Mouse (Mus musculus): ENCODE results near the gene Pold2. TPM values are rescaled to one million over a fixed set of nuclear protein-coding genes. Genes with fewer than 3 reads are reported as not detected.
A peak's percentile ranks its signal among the peaks of the same experiment; 100 is the strongest.
"Not testable (repeated sequence)": the region's sequence is repeated elsewhere in the genome, so short reads cannot be mapped to it uniquely, and the experiment has no call there.

The Pold2 gene
- polyA plus RNA-seq, 2 experiments from 2014 or later = 29.7 to 67.2 TPM

DNA sequence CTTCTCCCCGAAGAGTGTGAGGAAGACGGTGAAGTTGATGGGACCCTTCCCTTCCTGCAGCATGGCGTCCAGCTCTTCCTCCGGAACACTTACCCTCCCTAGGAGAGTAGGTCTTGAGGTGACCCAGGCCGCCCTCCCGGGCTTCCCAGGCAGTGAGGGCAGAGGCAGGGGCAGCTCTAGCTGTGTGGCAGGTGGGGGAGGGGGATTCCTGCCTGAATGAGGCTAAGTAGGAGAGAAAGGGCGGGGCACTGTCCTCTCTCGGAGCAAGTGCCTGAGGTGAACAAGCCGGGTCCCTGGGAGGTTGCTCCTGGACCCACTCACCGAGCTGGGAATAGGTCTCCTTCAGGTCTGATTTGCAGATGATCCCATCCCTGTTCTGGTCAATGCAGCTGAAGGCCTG, 19.7 kb upstream of the Pold2 start:
- no peak for ATAC-seq

DNA sequence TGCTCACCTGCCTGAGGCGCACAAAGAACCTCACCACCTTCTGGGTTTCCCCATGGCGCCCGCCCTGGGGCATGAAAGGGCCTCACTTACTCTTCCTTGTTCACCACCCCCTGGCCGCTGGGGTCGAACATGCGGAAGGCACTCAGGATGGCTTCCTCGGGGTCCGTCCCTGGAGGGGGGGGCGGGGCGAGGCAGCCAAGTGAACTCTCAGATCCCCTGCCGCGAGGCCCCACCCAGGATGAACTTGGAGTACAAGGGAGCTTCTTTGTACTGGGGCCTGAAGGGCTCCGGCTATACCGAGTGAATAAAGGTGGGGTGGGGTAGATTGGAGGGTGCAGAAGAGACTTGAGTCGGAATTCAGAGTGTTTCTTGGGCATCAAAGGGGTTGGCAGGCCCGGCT, 19.1 kb upstream of the Pold2 start:
- no peak for ATAC-seq

DNA sequence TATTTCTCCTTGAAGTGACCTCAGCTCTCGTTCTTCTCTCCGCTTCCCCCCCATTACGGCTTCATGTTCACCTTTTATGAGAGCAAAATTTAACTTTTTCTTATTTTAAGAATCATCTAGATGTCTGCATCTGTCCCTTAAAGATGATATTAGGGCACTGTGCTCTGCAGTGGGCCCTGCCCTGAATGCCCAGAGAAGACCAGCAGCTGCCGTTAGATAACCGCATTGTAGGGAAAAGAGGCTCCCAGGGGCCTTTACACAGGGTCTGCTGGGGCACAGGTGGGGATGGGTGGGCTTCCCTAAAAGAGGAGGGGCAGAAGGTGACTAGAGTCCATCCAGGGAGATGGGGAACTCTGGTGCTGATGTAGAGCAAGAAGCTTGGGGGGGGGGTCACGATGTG, 15.7 kb upstream of the Pold2 start:
- no peak for ATAC-seq

DNA sequence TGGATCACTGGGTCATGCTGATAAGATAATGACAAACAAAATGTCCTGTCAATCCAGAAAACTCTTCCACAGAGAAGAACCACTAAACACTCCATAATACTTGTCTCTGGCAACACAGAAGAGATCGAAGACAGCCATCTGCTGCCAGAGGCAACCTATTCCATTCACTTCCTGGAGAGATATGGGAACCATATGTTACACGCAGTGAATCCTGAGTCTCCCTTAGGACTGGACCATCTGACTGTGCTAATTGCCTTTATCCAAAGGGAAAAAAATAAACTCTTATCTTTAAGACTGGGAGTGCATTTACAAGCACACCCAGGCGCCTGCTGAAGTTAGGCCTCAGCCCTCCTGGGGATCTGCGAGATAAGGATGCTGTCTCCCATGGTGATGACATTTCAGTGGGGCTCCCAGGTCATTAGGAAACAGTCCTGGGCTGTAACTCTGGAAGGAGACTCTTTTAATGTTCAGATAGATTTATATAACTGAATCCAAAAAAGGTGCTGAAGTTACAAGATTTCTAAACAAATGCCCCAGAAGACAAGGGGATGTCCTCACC, 14.8 kb upstream of the Pold2 start:
- no peak for ATAC-seq

DNA sequence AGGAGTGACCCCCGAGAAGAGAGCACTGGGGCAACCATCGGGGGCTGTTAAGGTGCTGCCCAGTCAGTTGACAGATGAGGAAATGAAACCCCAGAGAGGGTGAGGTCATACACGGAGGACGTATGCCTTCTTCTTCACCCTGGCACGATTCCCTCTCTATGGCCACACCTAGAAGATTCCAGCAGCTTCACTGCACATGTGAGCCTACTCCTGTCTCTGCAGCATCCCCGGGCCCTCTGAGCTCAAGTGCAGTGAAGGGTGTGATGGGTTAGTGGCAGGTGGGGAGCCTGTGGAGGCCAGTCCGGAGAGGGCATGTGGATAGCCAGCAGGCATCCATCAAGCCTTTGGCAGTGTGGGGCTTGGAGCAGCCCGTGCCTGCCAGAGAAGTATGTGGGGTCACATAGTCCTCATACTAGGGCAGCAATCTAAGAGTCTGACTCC, 14.1 kb upstream of the Pold2 start:
- no peak for ATAC-seq

DNA sequence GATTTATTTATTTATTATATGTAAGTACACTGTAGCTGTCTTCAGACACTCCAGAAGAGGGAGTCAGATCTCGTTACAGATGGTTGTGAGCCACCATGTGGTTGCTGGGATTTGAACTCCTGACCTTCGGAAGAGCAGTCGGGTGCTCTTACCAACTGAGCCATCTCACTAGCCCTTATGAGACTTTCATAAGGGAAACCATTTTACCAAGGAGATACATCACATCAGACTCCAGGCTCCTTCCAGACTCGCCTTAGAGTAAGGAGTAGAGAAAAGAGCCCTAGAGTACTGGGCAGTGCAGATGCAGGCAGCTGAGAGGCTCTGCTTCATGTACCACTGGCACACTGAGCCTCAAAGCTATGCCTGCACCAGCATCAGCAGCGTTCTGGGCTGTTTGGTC, 10.5 kb upstream of the Pold2 start:
- ATAC-seq = not testable (repeated sequence)

DNA sequence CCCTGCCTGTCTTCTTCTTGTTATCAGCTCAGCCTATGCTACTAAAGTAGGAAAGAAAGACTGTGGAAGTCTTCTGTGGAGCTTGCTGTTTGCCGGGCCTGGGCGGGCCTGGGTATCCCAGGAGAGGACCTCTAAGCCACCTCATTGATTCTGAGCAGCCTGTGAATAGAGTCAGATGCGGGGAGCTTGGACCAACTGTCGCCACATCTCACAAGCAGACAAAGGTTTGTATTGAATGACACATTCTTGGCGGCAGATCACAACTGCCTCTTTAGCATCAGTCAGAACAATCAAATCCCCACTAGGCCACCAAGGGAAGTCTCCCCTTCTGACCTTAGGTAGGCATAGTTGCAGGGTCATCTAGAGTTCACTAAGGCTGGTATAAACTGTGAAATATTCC, 9.2 kb upstream of the Pold2 start:
- no peak for ATAC-seq

DNA sequence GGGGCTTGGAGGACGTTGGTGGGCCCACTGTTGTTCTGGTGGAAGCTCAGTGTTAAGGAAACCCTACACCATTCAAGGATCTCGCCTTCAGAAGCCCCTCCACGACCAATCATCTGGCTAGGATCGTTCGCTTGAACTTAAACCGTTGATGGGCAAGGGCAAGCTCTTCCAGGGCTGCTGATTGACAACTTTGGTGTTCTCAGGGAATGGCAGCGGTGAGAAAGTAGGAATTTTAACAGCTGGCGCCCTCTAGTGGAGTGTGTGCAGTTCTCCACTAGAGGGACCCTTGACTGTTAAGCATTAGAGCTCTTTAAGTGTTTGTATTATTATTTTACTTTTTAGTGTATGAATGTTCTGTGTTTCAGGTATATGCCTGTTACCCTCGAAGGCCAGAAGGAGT, 8.1 kb upstream of the Pold2 start:
- peak; percentile 41 for ATAC-seq

DNA sequence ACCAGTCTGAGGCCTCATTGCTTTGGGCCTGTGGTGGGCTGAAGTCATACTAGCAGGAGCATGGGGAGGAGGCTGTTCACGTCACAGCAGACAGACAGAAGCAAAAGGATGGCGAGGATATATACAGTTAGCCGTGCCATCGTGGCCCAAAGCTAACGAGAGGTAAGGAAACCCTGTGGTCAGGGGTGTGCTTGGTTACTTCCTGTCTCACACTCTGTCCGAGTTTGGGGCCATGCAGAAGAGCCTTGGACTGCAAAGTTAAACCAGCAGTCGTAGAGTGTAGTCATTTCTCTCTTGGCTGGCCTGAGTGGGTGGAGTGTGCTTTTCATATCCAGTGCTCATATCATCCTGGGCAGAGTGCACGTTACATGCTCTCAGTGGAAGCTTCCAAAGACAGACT, 4.4 kb upstream of the Pold2 start:
- no peak for ATAC-seq

DNA sequence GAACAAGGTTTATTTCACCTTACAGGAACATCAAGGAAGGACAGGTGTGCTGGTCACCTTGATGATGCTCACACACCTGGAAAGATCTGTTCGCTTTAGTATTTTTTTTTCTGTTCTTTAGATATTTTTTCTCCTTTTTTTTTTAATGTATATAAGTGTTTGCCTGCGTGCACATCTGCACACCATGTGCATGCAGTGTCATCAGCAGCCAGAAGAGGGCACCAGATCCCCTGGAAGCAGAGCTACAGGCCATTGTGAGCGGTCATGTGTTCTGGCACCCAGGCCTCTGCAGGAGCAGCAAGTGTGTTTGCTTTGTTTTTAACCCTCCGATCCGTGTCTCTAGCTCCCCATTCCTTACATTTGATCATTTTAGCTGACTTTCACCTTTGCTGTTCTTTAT, 1.8 kb upstream of the Pold2 start:
- ATAC-seq = no peak

DNA sequence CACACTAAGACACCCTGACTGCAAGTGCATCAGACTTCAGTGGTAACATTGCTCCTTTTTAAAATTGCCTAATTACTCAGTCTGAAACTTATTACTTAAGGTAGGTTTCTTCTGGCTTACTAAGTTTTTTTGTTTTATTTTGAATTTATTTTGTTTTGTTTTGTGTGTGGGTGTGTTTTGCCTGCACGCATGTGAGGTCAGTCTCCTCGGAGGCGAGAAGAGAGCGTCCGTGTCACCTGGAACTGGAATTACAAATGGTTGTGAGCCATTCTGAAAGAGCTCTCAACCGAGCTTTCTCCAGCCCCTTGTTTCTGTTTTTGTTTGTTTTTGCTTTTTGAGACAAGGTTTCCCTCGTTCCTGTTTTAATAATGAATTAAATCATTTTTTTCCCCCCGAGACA, 569 bp upstream of the Pold2 start:
- ATAC-seq = no peak

DNA sequence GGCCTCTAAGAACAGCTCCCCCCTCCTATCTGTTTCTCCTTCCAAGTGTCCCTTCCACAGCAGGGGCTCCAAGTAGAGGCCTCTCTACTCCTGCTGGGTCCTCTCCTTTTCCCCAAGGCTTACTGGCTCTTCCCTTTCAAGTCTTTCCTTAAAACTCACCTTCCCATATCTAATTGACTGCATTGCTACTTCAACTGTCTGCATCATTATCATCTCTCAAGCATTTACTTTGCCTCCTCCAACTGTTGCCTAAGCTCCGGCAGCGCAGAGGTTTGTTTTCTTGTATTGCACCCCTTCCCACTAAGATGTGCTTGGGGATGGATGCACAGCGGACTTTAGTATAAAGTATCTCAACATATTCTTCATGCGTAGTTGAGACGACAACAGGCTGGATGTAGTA, 671 bp downstream of the Pold2 start:
- peak; percentile 7 for ATAC-seq

DNA sequence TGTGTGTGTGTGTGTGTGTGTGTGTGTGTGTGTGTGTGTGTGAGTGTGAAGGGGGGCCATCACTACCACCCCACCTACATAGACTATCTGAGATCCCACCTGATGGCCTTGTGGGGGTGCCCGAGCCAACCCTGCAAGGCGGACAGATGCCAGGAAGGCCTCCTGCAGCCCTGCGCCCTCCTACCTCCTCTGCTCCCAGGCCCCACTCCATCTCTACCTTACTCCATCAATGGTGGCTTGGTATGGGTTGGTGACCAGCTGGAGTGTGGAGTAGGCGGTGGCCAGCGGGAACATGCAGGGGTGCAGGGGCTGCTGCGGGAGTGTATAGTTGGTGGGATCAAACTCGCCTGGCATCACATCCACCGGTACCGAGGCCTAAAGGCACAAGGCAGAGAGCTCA, 4.9 kb downstream of the Pold2 start:
- no peak for ATAC-seq

DNA sequence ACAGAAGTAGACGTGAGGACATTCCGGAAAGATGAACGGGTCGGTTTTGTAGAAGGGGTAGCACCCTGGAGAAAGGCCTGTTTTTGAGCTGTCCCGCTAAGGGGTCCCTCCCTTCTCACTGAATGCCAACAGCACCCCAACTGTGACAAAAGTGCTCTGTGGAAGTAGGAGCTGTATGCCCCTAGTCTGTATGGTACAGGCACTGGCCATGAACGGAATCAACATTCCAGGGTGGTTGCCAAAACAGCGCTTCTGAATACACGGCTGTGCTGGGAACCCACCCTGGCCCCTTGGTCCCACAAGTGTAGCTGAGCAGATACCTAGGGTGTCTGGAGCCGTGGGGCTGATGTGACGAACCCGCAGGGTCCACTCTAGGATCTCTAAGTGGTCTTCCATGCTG, 5.4 kb downstream of the Pold2 start:
- ATAC-seq = no peak

DNA sequence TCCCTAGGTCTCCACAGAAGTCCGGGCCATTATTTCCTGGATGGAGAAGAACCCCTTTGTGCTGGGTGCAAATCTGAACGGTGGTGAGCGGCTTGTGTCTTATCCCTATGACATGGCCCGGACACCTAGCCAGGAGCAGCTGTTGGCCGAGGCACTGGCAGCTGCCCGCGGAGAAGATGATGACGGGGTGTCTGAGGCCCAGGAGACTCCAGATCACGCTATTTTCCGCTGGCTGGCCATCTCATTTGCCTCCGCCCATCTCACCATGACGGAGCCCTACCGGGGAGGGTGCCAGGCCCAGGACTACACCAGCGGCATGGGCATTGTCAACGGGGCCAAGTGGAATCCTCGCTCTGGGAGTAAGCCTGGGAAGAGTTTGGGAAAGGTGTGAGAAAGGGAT, 8.0 kb downstream of the Pold2 start:
- no peak for ATAC-seq

DNA sequence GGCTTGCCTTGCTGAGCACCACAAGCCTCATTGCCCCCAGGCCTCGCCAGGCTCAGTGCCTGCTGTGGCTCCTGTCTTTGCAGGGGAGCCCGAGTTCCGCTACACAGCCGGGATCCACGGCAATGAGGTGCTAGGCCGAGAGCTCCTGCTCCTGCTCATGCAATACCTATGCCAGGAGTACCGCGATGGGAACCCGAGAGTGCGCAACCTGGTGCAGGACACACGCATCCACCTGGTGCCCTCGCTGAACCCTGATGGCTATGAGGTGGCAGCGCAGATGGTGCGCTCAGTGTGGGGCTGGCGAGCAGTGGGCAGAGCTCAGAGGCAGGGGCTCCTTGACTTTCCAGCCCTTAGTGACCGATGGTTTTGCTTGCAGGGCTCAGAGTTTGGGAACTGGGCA, 8.8 kb downstream of the Pold2 start:
- ATAC-seq = no peak

DNA sequence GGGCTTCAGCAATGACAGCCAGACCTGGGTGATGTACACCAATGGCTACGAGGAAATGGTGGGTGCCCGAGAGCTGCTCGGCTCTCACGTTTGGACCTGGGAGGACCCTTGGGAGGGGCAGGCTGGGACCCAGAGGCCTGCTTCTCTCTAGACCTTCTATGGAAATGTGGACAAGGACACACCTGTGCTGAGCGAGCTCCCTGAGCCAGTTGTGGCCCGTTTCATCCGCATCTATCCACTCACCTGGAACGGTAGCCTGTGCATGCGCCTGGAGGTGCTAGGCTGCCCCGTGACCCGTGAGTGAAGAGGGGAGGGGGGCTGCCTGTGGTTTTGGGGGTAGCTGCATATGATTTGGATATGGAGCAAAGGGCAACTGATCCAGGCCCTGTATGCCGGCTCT, 9.8 kb downstream of the Pold2 start:
- ATAC-seq = no peak

DNA sequence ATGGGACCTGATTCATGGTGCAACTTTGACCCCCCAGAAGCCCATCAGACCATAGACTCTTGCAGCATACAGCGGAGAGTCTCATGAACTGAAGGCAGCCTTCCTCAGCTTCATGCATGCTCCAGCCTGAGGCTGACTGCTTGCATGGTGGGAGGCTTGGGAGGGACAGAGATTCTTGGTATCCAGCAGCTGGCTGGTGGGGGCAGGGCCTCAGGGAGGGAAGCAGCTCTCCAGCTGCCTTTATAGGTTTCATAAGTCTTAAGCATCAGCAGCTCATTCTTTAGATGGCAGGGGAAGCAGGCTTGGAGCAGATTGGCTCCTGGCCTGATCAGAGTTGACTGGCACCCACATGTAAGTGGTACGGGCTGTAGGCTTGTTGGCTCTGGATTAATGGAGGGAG, 10.9 kb downstream of the Pold2 start:
- no peak for ATAC-seq

DNA sequence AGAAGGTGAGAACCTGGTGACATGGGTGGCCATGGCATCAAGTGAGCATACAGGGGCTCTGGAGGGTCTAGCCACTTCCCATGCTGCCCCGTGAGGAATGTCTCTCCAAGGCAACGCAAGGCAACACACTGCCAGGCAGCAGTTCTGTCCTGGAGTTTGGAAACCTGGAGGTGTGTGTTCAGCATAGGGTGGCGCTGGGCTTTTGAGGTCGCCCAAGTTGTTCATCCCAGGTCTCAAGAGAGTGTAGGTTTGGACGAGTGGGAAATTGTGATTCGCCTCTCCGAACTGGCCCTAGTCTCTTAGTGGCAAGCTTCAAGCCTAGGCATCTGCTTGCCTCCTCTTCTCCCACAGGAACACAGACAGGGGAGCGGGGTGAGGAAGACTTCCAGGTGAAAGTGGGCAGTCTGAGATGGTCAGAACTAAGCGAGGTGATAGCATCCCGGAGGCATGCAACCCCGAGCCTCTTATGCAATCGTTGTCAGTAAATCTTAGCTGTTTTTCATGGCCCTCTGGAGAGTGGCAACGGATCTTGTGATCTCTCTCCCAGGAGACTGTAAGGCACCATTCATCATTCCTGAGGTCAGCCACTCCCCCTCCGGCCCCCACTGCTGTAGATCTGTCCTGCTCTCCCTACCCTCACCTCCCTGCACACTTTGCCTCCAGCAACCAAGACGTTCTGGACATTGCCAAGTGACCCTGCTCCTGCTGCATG, 15.5 kb downstream of the Pold2 start:
- no peak for ATAC-seq

DNA sequence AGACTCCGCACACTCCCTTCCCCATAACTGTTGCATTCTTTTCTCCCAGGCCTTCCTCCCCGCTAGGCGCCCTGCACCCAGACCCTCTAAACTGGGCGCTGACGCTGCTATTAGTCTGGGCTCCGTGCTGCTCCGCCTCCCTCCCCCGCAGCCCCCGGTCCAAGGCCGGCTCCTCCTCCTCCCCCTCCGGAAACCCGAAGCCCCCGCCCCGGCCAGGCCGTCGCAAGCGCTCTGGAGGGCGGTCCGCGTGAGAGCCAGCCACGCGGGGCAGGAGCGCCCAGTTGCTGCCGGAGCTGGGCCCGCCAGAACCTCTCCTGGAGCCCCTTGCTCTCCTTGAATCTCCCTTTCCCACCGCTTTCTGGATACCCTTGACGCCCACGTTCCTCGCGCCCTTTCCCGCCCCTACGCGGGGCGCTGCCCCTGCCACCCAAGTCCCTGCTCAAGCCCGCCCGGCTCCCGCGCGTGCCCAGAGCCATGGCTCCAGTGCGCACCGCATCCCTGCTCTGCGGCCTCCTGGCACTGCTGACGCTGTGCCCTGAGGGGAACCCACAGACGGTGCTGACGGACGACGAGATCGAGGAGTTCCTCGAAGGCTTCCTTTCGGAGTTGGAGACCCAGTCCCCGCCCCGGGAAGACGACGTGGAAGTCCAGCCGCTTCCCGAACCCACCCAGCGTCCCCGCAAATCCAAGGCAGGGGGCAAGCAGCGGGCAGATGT, 16.3 kb downstream of the Pold2 start, which contains the start of gene Aebp1:
Gene Aebp1 (plus strand): TSS at position 270 of the 716 bp plus-strand sequence.
- ATAC-seq = no peak

DNA sequence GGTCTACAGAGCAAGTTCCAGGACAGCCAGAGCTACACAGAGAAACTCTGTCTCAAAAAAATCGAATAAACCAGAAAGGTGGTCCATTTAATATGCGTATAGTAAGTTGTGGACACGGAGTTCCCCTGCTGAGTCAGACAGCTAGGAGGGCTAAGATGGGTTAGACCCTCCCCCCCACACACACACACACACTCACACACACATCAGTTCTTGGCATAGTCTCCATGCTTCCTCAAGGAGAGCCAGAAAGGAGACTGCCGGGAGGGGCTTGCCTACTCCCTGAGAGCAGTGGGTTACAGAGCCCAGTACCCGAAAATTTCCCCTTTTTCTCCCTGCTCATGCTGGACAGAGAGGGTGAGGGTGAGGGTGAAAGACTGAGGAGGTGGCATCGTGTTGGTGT, 17.5 kb downstream of the Pold2 start:
- ATAC-seq = no peak

DNA sequence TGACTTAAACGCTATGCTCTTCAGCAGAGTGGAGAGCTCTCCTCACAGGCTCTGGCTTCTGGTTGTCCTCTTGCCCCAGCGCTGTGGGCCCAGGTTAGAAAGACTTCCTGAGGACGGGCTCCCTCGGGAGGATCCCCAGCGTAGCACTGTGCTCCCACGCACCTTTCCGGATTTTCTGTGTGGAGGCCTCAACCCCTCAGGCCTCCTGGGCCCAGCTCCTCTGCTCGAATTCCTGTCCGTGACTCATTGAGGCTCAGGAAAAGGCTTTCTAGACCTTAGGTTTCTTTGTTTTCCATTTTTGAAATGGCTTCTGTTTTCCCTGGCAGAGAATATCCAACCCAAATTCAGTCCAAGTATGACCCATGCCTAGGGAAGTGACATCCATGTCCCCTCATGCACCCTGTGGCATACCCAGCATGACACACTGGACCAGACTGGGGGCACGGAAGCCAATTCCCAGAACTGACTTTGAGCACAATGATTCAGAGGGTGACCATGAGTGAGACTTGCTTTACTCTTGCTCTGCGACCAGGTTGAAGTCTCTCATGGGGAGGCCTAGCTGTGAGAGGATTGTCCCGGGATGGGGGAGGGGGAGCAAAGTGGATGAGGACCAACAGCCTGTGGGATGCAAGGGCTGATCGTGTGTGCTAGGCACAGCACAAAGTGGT, 18.1 kb downstream of the Pold2 start:
- no peak for ATAC-seq

DNA sequence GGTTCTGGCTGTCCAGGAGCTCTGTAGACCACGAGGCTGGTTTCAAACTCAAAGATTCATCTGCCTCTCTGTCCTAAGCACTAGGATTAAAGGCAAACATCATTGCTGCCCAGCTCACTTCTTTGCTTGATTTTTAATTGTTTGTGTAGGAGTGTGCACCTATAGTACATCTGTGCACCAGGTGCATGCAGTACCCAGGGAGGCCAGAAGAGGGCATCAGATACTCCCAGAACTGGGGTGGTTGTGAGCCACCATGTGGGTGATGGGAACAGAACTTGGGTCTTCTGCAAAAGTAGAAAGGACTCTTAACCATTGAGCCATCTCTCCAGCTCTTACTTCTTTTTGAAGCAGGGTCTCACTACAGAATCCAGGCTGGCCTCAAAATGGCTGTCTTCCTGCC, 19.4 kb downstream of the Pold2 start:
- no peak for ATAC-seq
